Mouse (Mus musculus): ENCODE data around the gene Col11a2.
"Not testable (repeated sequence)": the region's sequence is repeated elsewhere in the genome, so short reads cannot be mapped to it uniquely, and the experiment has no call there.

GRCm38 (mm10) chr17:33997025-33997424 lies 42.2 kb upstream of the Col11a2 start:
- not testable (repeated sequence) for TF ChIP-seq CTCF (IDR thresholded peaks at IDR 0.05; ENCODE audit: insufficient read depth, low read length); POLR2A (IDR thresholded peaks at IDR 0.05; ENCODE audit: borderline replicate concordance, extremely low read depth, low read depth, low read length)

Measured in lung, adult 2 months (tissue).